Mouse (Mus musculus) limb, embryonic 15.5 days (tissue): ENCODE data around the gene Ano6. TPM values are rescaled to one million over a fixed set of nuclear protein-coding genes. Genes with fewer than 3 reads are reported as not detected.

ENCODE experiments used
- ATAC-seq: fragments of 200-750 bp; cut with Nextera tagmentation; 2 replicates; pipeline ENCODE4 v1.8.0; 2017; ENCODE audit warnings: low read depth, moderate TSS enrichment; ENCODE audit not compliant: insufficient number of reproducible peaks, low FRiP score, low TSS enrichment
- H3K27ac ChIP-seq: fragments of 300-500 bp; sonication (generic); 2 replicates; pipeline ENCODE4 v1.5.1; 2015; ENCODE audit warnings: moderate library complexity, mild to moderate bottlenecking, inconsistent platforms
- H3K27me3 ChIP-seq: fragments of 300-500 bp; sonication (generic); 2 replicates; pipeline ENCODE4 v1.6.1; 2015; ENCODE audit warnings: inconsistent platforms
- H3K36me3 ChIP-seq: fragments of 300-500 bp; sonication (generic); 2 replicates; pipeline ENCODE4 v1.6.1; 2015; ENCODE audit warnings: inconsistent platforms
- H3K4me1 ChIP-seq: fragments of 300-500 bp; sonication (generic); 2 replicates; pipeline ENCODE4 v1.6.1; 2015; ENCODE audit warnings: inconsistent platforms
- H3K4me2 ChIP-seq: fragments of 300-500 bp; sonication (generic); 2 replicates; pipeline ENCODE4 v1.6.1; 2015; ENCODE audit warnings: mild to moderate bottlenecking, inconsistent platforms
- H3K4me3 ChIP-seq: fragments of 300-500 bp; sonication (generic); 2 replicates; pipeline ENCODE4 v1.5.1; 2015; ENCODE audit warnings: mild to moderate bottlenecking, inconsistent platforms
- H3K9ac ChIP-seq: fragments of 300-500 bp; sonication (generic); 2 replicates; pipeline ENCODE4 v1.6.1; 2015; ENCODE audit warnings: inconsistent platforms
- H3K9me3 ChIP-seq: fragments of 300-500 bp; sonication (generic); 2 replicates; pipeline ENCODE4 v1.6.1; 2016; ENCODE audit warnings: inconsistent platforms
- WGBS: fragments of 180-500 bp; shearing (Covaris S2); methylation state at CpG from one replicate; pipeline ENCODE4 v1.1.7; 2015; 5-methylcytosine and 5-hydroxymethylcytosine counted together
- polyA plus RNA-seq: library from polyadenylated mRNA; unstranded; fragments of >200 nt; fragmentation: Nextera tagmentation; extraction: Ambion mirVana; gene quantifications from 2 replicates; pipeline ENCODE4 v1.2.1, GENCODE M21; 2015

Ano6 gene
- polyA plus RNA-seq, 1 experiment from 2014 or later = 50.3 TPM

DNA sequence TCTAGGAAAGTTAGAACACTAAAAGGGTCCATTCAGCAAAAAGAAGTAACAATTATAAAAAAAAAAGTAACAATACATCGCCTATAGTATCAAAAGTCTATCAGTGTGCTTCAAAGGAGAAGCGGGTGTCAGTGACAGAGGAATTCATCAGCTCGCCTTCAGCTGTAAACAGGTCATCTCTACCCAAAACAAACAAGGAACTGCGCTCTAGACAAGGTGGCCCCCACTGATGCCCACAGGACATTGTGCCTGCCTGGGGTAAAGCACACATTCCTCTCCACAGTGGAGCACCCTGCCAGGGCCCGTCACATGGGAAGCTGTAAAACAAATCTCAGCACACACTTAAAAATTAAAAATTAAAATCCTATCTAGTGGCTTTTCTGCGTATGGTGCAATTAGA lies 179.0 kb downstream of the Ano6 start:
- Histone ChIP-seq H3K4me3 (no peak overlapping the region), H3K9ac (no peak overlapping the region), H3K27ac (no peak overlapping the region), H3K9me3 (no peaks in the 10 kb centered on the region), H3K4me2 (no peak overlapping the region), H3K4me1 (no peaks in the 10 kb centered on the region), H3K27me3 (no peaks in the 10 kb centered on the region), H3K36me3 (peaks cover 57% of the 10 kb centered on the region)
- 88% methylated on average over 6 of the region's 6 CpGs for WGBS
- ATAC-seq = no peak

DNA sequence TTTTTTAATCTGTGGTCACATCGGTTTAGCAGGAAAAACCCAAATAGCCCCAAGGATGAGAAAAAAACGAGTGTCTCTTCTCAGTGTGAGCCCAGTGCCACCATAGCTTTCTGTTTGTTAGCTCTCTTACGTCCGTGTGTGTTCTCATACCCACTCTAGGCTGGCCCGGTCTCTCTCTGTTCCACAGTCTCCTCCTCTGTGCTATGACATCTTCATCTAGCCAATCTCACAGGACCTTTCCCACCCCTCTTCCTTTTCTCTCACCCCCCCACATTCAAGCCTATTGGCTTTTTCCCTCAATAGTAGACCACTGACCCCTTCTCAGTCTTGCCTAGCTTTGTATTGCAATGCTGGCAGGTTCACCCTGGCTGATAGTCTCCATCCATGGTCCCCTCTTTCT lies 179.5 kb downstream of the Ano6 start:
- Histone ChIP-seq H3K9ac (no peak overlapping the region), H3K36me3 (peaks cover 57% of the 10 kb centered on the region), H3K9me3 (no peaks in the 10 kb centered on the region), H3K4me2 (no peak overlapping the region), H3K27ac (no peak overlapping the region), H3K27me3 (no peaks in the 10 kb centered on the region), H3K4me3 (no peak overlapping the region), H3K4me1 (no peaks in the 10 kb centered on the region)
- ATAC-seq = no peak
- 90% methylated on average over 5 of the region's 5 CpGs for WGBS

DNA sequence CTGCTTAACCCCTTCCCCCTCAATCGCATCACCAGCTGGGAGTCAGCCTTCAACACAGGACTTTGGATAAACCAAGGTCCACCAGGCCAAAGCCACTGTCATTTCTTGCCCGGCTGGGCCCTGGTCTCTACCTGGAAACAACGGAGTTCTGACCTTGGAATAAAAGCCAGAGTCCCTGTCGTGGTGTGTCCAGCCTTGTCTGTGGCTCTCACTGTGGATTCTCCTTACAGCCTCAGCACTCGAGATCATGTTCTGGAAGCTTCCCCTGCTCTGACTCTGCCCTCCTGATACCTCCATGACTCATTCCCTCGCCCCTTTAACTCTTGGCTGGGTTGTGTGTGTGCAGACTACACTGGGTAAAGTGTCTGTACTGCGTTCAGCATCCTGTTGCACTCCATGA lies 180.0 kb downstream of the Ano6 start:
- Histone ChIP-seq H3K36me3 (peaks cover 57% of the 10 kb centered on the region), H3K4me1 (no peaks in the 10 kb centered on the region), H3K4me2 (no peak overlapping the region), H3K27ac (no peak overlapping the region), H3K4me3 (no peak overlapping the region), H3K9me3 (no peaks in the 10 kb centered on the region), H3K27me3 (no peaks in the 10 kb centered on the region), H3K9ac (no peak overlapping the region)
- 94% methylated on average over 7 of the region's 7 CpGs for WGBS
- no peak for ATAC-seq

DNA sequence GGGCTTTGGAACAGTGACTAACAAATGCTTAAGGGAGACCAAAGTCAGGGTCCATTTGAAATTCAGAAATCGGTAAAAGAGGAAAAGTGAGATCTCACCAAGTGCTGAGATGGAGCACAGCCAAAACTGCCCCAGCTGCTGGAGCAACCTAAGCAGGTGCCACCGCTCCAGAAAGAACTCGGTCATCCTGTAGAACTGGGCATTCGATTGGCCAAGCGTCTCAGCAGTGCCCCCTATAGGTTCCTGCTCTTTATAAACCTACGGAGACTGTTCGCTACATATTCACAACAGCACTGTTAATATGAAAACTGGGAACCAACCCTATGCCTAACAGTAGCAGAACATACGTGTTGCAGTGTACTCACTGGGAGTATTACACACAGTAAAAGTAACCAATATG lies 180.7 kb downstream of the Ano6 start:
- Histone ChIP-seq H3K4me1 (no peaks in the 10 kb centered on the region), H3K27me3 (no peaks in the 10 kb centered on the region), H3K4me3 (no peak overlapping the region), H3K27ac (no peak overlapping the region), H3K9me3 (no peaks in the 10 kb centered on the region), H3K9ac (no peak overlapping the region), H3K4me2 (no peak overlapping the region), H3K36me3 (peaks cover 56% of the 10 kb centered on the region)
- no peak for ATAC-seq
- WGBS = 93% methylated on average over 8 of the region's 8 CpGs

DNA sequence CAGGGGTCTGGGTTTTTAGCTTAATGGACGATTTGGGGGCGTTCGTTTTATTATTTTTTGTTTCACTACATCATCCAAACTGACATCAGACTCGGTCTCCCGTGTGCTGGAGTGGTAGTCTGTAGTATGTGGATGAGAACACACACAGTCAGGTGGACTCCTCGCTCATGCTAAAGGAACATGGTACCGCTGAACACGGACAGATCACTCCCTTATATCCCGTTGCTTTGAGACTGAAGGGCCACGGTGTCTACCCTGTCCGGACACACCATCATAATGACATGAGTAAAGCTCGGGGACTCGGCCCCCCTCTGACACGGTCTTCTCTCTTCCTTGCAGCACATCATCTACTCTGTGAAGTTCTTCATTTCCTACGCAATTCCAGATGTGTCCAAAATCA lies 181.5 kb downstream of the Ano6 start:
- WGBS = 95% methylated on average over 15 of the region's 15 CpGs
- Histone ChIP-seq H3K27ac (no peak overlapping the region), H3K9ac (no peak overlapping the region), H3K4me1 (no peaks in the 10 kb centered on the region; the same call in 1 of the 2 replicates), H3K36me3 (peaks cover 54% of the 10 kb centered on the region), H3K27me3 (no peaks in the 10 kb centered on the region), H3K4me3 (no peak overlapping the region), H3K9me3 (no peaks in the 10 kb centered on the region), H3K4me2 (no peak overlapping the region)
- ATAC-seq = no peak

DNA sequence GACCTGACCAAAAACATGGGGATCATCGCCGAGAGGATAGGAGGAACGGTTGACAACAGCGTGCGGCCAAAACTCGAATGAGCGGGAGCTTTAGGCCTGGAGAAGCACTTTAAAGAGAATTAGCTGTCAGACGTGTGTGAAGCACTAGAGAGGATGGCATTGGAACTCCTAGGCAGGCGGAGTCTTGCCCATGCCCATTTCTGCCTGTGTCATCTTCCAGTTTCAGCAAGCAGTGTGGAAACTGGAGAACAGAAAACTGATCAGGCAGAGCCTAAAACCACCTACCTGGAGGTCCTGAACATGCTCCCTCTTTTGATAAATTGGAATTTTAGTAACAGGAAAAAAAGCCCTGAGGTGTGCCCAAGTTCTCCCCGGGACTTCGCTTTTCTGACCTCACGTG lies 182.0 kb downstream of the Ano6 start:
- H3K4me2 ChIP-seq = no peak overlapping the region
- peaks cover 52% of the 10 kb centered on the region for H3K36me3 ChIP-seq
- H3K27me3 ChIP-seq = no peaks in the 10 kb centered on the region
- no peaks in the 10 kb centered on the region for H3K9me3 ChIP-seq
- no peak overlapping the region for H3K9ac ChIP-seq
- H3K4me3 ChIP-seq = no peak overlapping the region
- no peaks in the 10 kb centered on the region; the same call in 1 of the 2 replicates for H3K4me1 ChIP-seq
- ATAC-seq = no peak
- no peak overlapping the region for H3K27ac ChIP-seq
- 91% methylated on average over 12 of the region's 12 CpGs for WGBS

DNA sequence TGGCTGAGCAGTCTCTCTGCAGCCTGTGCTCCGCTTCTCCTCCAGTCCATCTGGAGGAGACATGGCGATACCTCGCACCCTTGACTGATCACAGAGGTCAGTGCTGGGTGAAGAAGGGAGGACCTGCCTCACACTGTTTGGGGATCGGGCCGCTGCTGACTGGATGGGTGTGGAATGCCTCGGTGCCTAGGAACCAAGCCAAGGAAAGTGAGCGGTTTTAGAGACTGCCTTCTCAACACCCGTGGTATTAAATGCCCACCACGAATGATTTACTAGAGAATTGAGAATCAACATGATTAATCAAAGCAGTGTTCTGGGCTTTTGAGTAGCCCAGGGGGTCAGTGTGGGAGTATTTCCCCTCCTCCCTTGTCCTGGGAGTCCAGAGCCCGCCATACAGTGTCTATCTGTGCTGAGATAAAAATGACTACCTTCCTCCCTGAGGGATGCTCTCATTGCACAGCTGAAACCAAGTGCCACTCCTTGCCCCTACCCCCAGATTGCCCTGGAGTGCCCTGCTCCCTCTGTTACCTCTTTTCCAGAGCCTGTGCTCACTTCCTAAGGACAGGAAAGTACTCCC lies 183.5 kb downstream of the Ano6 start:
- WGBS = 73% methylated on average over 10 of the region's 10 CpGs
- Histone ChIP-seq H3K27me3 (no peaks in the 10 kb centered on the region), H3K4me1 (no peaks in the 10 kb centered on the region; the same call in 1 of the 2 replicates), H3K9me3 (no peaks in the 10 kb centered on the region), H3K4me2 (no peak overlapping the region), H3K36me3 (peaks cover 41% of the 10 kb centered on the region), H3K9ac (no peak overlapping the region), H3K27ac (no peak overlapping the region), H3K4me3 (no peak overlapping the region)
- ATAC-seq = no peak

DNA sequence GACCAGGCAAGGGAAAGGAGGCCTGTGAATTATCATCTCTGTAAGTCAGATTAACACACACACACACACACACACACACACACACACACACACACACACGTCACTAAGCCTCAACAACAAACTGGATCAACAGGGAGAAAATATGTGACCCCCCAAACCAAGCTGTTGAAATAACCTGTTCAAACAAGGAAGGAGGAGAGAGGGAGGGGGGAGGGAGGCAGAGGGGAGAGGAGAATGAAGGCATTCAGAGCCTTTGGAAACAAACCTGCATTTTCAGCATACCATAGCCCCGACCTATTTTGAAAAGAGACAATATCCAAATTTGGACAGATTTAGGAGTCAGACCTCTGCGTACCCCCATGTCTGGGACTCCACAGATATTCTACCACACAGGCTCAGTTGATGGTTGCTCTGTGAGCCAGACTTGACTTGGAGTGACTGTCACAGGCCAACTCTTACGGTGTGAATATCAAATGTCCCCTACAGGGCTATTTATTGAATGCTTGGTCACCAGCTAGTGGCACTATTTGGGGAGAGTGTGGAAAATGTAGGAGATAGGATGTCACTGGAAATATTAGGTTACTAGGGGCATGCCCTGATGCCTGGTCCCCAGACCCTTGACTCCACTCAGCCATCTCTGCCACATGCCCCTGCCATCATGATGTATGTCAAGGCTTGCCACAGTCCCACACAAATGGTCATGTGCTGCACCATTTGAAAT lies 185.7 kb downstream of the Ano6 start:
- 65% methylated on average over 4 of the region's 4 CpGs for WGBS

DNA sequence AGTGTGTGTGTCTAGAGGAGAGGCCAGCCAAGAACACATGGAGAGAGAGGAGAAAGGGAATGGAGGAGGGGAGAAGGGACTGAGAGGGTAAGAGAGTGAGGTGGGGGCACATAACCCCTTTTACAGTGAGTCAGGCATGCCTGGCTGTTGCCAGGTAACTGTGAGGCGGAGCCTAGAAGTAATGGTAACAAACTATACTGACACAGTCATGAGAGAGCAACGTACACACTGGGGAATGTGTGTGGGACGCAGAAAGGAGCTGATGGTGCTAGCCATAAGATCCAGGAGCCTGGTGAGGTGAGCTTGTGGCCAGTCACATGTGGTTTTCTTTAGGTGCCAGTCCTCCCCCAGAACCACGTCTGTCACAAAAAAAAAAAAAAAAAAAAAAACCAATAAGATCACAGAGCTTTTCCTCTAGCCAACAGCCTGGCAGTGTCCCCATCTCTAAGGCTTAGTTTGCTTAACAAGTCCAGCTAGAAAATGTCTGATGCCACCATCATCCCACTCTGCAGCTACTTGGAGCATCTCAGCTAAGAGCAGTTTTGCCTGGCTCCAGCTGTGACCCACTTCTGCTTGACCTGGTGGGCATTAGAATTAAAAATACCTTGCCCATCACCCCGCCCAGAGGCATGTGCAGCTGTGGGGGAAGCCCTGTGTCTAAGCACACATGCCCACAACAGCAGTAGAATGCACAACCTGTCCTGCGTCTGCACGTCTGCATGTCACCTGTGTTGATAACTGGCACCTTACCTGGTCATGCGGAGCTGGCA lies 186.7 kb downstream of the Ano6 start:
- Histone ChIP-seq H3K27me3 (no peaks in the 10 kb centered on the region), H3K4me3 (no peak overlapping the region), H3K4me2 (no peak overlapping the region), H3K36me3 (peaks cover 19% of the 10 kb centered on the region), H3K9me3 (no peaks in the 10 kb centered on the region), H3K9ac (no peak overlapping the region), H3K27ac (no peak overlapping the region), H3K4me1 (no peaks in the 10 kb centered on the region; the same call in 1 of the 2 replicates)
- WGBS = 64% methylated on average over 8 of the region's 8 CpGs
- no peak for ATAC-seq

More for the DNA sequence above, 185.7 kb downstream of the Ano6 start:
- H3K9me3 ChIP-seq = no peaks in the 10 kb centered on the region
- no peaks in the 10 kb centered on the region; the same call in 1 of the 2 replicates for H3K4me1 ChIP-seq
- H3K36me3 ChIP-seq = peaks cover 27% of the 10 kb centered on the region
- ATAC-seq = no peak
- H3K9ac ChIP-seq = no peak overlapping the region
- no peak overlapping the region for H3K27ac ChIP-seq
- H3K4me2 ChIP-seq = no peak overlapping the region
- H3K4me3 ChIP-seq = no peak overlapping the region
- no peaks in the 10 kb centered on the region for H3K27me3 ChIP-seq

DNA sequence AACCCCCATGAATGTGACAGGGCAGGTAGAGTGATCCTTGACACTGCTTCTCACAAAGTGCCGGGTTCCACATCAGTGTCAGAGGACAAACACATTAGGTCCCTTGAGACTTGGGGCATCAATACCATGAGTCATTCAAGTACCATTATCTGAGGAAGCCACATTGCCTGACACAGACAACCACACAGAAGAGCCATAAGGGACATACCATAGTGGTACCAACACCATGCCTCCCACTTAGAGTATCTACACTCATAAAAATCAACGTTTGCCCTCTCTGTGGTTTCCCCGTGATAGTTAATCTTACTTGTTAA lies 187.3 kb downstream of the Ano6 start:
- Histone ChIP-seq H3K36me3 (peaks cover 14% of the 10 kb centered on the region), H3K27me3 (no peaks in the 10 kb centered on the region), H3K4me3 (no peak overlapping the region), H3K27ac (no peak overlapping the region), H3K9me3 (no peaks in the 10 kb centered on the region), H3K9ac (no peak overlapping the region), H3K4me1 (no peaks in the 10 kb centered on the region; the same call in 1 of the 2 replicates), H3K4me2 (no peak overlapping the region)
- no peak for ATAC-seq
- WGBS = 80% methylated on average over 3 of the region's 3 CpGs

DNA sequence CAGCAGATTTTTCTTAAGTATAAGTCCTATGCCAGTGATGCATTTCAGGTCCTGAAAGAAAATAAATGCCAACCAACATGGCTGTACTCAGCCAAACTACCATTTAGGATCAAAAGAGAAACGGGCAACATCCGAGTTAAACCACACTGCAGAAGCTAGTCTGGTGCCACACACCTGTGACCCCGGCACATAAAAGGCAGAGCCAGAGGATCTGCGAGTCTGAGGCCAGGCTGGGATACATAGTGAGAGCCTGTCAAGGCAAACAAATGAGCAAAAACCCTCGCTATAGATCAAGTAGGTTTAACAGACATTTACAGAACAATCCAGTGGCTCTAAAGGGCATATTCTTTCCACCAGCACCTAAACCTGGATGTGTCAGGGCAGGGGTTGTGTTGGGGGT lies 190.0 kb downstream of the Ano6 start:
- Histone ChIP-seq H3K27me3 (no peaks in the 10 kb centered on the region), H3K27ac (no peak overlapping the region), H3K9ac (no peak overlapping the region), H3K36me3 (no peaks in the 10 kb centered on the region), H3K4me2 (no peak overlapping the region), H3K4me1 (no peaks in the 10 kb centered on the region; the same call in 1 of the 2 replicates), H3K4me3 (no peak overlapping the region), H3K9me3 (no peaks in the 10 kb centered on the region)
- WGBS = 46% methylated on average over 5 of the region's 5 CpGs
- no peak for ATAC-seq

DNA sequence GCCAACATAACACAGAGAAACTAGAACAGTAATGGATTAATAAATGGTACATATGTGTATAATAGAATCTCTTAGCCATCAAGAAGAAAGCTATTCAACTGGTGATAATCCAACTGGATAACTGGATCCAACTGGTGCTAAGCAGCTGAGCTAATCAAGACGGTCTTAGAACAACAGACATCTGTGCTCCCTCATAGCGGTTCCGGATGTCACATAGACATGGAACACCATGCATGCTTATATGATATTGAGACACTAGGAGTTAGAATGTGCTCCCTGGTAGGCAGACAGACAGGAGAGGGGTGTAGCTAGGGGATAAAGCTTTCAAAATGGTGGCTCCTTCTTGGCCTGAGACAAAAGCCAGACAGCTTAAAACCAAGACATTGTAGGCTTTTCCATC lies 197.3 kb downstream of the Ano6 start:
- no peak overlapping the region for H3K4me2 ChIP-seq
- no peak for ATAC-seq
- H3K9me3 ChIP-seq = no peaks in the 10 kb centered on the region
- no peak overlapping the region for H3K4me3 ChIP-seq
- no peak overlapping the region for H3K27ac ChIP-seq
- 90% methylated on average over 3 of the region's 3 CpGs for WGBS
- H3K9ac ChIP-seq = no peak overlapping the region
- H3K36me3 ChIP-seq = no peaks in the 10 kb centered on the region
- no peaks in the 10 kb centered on the region for H3K27me3 ChIP-seq
- H3K4me1 ChIP-seq = no peaks in the 10 kb centered on the region
